ENCODE assay signal across 9 mouse cellular contexts in genomic region chr5:76782414-76783103, GRCm38 (mm10).
DNase-seq lines count a peak whose midpoint lies in the region; ATAC-seq lines count a peak whose summit lies in the region.
"Had no signal": no experiment of that assay in that cellular context is flagged by ENCODE, and none has a peak within 500 bp of the region (broad histone marks: within the 10 kb centered on the region; RNA-seq: fewer than 3 reads in every experiment).

No protein-coding gene starts in this region.

- 66% methylated on average over 7 of the region's 7 CpGs for WGBS in limb, embryonic 13.5 days
- 74% methylated on average over 7 of the region's 7 CpGs for WGBS in limb, embryonic 10.5 days
- 35% methylated on average over 7 of the region's 7 CpGs for WGBS in forebrain, embryonic 10.5 days

- H3K4me2 ChIP-seq in limb, embryonic 13.5 days (replicated peaks): no peak overlapping the region

- no peak for DNase-seq in limb, embryonic 10.5 days (ENCODE audit: low spot score)
- no peak for DNase-seq in forebrain, embryonic 10.5 days (ENCODE audit: extremely low spot score, low spot score)
- peak; percentile 30 to 38 for DNase-seq in layer of hippocampus, postnatal 10 days (ENCODE audit: low spot score in 2 of 2)
- peak; percentile 18 for DNase-seq in right cerebral cortex, postnatal 4 days
- no peak for DNase-seq in urinary bladder, postnatal 25 days (ENCODE audit: low spot score)
- DNase-seq in yolk sac, embryonic 10.5 days (ENCODE audit: low spot score): no peak
- DNase-seq in liver: no peak

- no peaks in the 10 kb centered on the region for H3K9me3 ChIP-seq in limb, embryonic 13.5 days
- H3K9me3 ChIP-seq in limb, embryonic 10.5 days (replicated peaks): no peaks in the 10 kb centered on the region
- no peaks in the 10 kb centered on the region for H3K9me3 ChIP-seq in forebrain, embryonic 10.5 days

- H3K9ac ChIP-seq in limb, embryonic 13.5 days: no peak overlapping the region
- H3K9ac ChIP-seq: liver, embryonic 14.5 days had no signal

- H3K36me3 ChIP-seq in limb, embryonic 13.5 days: no peaks in the 10 kb centered on the region
- H3K36me3 ChIP-seq in limb, embryonic 10.5 days: peaks cover 1% of the 10 kb centered on the region
- peaks cover 16% of the 10 kb centered on the region for H3K36me3 ChIP-seq in forebrain, embryonic 10.5 days (replicated peaks)

- H3K4me1 ChIP-seq in limb, embryonic 13.5 days: peaks cover 9% of the 10 kb centered on the region
- H3K4me1 ChIP-seq in limb, embryonic 10.5 days: peaks cover 5% of the 10 kb centered on the region
- peaks cover 45% of the 10 kb centered on the region for H3K4me1 ChIP-seq in forebrain, embryonic 10.5 days

- peak; percentile 71; the same call in 1 of the 2 replicates for ATAC-seq in limb, embryonic 13.5 days (ENCODE audit: low FRiP score, low read depth)

- H3K27ac ChIP-seq in limb, embryonic 13.5 days: no peak overlapping the region; the same call in 1 of the 2 replicates
- no peak overlapping the region for H3K27ac ChIP-seq in limb, embryonic 10.5 days
- H3K27ac ChIP-seq in forebrain, embryonic 10.5 days: peak overlapping the region; percentile 80
- H3K27ac ChIP-seq: liver, embryonic 14.5 days had no signal

- H3K27me3 ChIP-seq in limb, embryonic 13.5 days: no peaks in the 10 kb centered on the region
- no peaks in the 10 kb centered on the region for H3K27me3 ChIP-seq in limb, embryonic 10.5 days (ENCODE audit: low read depth, poor library complexity, severe bottlenecking)
- H3K27me3 ChIP-seq in forebrain, embryonic 10.5 days (ENCODE audit: poor library complexity, severe bottlenecking): no peaks in the 10 kb centered on the region

- no peak overlapping the region for H3K4me3 ChIP-seq in limb, embryonic 13.5 days
- no peak overlapping the region for H3K4me3 ChIP-seq in limb, embryonic 10.5 days
- no peak overlapping the region; the same call in 1 of the 2 replicates for H3K4me3 ChIP-seq in forebrain, embryonic 10.5 days

Comparison
In these comparisons a context has a peak if more than half of its experiments do, and no peak if none do; other contexts are left out.
1. DNase-seq: peak in layer of hippocampus, postnatal 10 days (2 of 2) and right cerebral cortex, postnatal 4 days (single experiment); none in limb, embryonic 10.5 days (single experiment), forebrain, embryonic 10.5 days (single experiment), urinary bladder, postnatal 25 days (single experiment), yolk sac, embryonic 10.5 days (single experiment) and liver (single experiment).